Mouse (Mus musculus) right cerebral cortex, adult 18-20 months (tissue): ENCODE measurements at regions not wholly inside any gene's neighbourhood (a gene's known extent, or its start where the extent isn't known, plus 50 kb on each side); places are given as distances from the start of the nearest gene placed in this dataset.

Experiments used
- DNase-seq: peaks from one replicate; pipeline ENCODE4 v3.0.0; 2022; ENCODE audit warnings: mixed read lengths

DNA sequence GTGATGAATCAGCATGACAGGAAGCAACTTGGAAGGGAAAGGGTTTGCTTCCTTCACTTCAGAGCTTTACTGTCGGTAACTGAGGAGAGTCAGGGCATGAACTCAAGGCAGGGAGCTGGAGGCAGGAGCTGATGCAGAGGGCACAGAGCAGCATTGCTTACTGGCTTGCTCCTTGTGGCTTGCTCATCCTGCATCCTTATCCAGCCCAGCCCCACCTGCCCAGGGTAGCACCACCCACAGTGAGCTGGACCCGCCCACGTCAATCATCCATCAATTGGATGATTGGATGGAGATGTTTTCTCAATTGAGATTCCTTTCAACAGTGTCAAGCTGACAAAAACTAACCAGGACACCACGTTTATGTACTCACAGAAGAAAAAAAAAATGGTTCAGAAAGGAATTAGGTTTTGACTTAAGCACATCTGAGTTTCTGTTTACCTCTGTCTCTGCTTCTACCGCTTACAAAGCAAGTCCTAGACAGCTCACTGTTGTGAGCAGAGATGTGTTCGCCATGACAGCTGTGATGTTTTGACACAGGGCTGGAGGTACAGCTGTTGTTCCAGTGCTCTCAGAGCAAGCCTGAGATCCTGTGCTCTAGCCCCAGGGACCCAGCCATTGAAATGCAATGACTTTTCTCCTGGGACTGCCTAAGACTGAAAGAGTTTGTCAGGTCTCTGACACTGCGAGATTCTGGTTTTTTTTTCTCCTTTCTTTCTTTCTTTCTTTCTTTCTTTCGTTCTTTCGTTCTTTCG, 186.6 kb upstream of the Hes1 start:
- no peak for DNase-seq

- DNase-seq = no peak
Observed at GRCm38 (mm10) chr16:29879665-29880064, 184.5 kb upstream of the Hes1 start.

GRCm38 (mm10) chr16:29881497-29881896, 182.7 kb upstream of the Hes1 start:
- DNase-seq = no peak

GRCm38 (mm10) chr16:29882226-29882972, 181.8 kb upstream of the Hes1 start:
- no peak for DNase-seq

DNA sequence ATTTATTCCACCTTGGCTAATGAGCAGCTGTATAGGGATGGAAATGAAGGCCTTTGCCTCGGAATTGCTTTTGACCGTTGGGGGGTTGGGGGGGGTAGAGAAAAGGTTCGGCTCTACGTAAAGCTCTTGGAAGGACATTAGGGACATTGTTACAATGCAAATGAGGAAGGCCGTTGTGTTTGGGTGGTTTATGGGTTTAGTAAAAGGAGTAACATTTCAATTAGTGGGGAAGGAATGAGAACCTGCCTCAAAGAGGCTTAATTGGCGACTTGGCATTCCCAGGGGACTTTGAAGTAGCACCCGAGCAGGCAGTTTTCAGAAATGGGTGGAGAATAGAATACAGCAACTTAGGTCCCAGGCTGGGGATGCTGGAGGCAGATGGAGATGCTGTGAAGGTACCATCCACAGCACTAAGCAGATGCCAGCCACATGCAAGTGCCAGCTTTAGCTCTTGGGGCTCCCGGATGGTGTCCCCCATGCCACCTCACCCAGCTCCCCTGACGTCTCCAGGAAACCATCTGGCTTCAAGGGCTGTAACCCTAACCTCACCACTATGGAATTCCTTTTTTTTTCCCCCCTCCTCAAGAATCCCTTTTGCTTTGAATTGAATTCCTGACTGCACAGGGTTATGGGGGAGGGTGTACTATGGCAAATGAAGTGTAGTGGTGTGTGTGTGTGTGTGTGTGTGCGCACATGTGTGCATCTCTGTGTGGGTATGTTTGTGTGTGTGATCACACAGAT, 180.8 kb upstream of the Hes1 start:
- no peak for DNase-seq

- DNase-seq = peak; percentile 20
Observed at GRCm38 (mm10) chr16:29884899-29885298, 179.3 kb upstream of the Hes1 start.

- no peak for DNase-seq
Observed at GRCm38 (mm10) chr16:29886755-29887154, 177.4 kb upstream of the Hes1 start.

GRCm38 (mm10) chr16:29889346-29889745, 174.8 kb upstream of the Hes1 start:
- no peak for DNase-seq

- no peak for DNase-seq
Observed at GRCm38 (mm10) chr16:29891472-29891871, 172.7 kb upstream of the Hes1 start.

GRCm38 (mm10) chr16:29893871-29894828, 170.0 kb upstream of the Hes1 start:
- no peak for DNase-seq

DNA sequence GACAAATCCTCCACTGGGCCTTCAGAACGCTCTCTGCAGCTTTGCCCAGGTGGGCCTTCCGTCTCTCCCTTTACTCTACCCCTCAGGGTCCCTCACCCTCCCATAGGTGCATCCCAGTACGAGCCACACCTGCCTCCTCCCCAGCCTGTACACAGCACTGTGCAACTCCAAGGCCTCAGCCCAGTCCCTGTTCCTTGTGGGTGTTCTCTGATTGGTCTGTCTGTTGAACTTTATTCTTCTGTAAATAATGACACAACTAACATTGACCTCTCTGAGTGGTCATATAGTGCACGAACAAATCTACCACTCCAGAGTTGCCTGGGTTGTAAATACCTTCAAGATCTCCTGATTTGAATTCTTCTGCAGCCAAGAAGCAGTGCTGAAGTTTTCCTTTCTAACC, 167.8 kb upstream of the Hes1 start:
- no peak for DNase-seq

DNA sequence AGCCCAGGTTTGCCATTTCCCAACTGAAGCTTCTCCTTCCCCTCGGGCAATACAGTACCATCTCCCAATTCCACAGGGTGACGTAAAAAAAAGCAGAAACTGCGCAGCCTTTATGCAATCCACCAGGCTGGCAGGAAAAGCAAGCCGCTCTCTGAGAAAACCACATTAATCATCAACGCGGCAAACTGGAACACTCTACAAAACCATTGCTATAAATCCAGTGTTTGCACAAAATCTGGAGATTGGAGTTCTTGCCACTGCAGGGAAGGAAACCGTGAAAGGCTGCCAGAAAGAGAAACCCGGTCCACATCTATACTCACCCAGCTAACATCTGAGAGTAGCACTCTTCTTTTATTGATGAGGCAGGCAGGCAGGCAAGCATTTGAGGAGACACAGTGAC, 160.7 kb upstream of the Hes1 start:
- no peak for DNase-seq

DNA sequence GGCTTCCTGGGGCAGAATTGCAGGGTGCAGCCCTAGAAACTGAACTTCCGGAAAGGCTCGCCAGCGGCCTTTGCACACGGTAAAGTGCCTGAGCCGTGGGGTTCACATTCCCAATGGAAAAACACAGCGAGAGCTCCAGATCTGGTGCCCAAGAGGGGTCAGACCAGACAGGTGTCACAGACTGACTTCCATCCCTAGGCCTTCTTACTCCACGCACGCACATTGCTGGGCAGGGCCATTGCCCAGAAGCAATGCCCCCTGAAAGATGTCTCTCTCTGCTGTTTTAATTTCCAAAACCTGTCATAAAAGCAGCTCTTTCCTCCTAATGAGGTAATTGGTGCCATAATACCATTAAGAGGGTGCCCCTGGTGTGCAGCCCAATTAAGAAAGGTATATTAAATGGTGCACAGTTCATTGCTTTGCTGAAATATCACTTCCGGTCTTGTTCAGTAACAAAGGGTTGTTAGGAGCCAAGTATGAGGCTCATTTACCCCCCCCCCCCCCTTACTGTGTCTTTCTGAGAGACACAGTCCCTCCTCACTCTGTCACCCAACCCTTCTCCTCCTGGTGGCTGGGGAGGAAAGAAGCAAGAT, 159.9 kb upstream of the Hes1 start:
- DNase-seq = no peak

DNA sequence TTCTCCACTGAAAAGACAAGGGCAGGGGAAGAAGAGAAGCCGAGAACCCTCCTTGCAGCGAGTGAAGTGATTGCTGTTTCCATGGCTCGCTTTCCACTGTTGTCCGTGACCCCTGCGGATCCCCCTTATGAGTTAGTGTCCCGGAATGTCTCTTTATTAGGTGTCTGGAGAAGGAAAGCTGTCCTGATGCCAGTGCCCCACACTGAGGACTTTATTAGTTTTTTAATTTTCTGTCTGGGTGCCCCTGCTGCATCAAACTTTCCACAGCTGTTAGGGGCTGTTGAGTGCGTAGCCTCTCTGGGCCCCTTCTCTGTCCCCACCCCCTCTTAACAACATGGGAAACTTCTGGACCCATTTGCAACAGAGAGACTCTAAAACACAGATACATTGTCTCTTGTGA, 156.9 kb upstream of the Hes1 start:
- DNase-seq = no peak

DNA sequence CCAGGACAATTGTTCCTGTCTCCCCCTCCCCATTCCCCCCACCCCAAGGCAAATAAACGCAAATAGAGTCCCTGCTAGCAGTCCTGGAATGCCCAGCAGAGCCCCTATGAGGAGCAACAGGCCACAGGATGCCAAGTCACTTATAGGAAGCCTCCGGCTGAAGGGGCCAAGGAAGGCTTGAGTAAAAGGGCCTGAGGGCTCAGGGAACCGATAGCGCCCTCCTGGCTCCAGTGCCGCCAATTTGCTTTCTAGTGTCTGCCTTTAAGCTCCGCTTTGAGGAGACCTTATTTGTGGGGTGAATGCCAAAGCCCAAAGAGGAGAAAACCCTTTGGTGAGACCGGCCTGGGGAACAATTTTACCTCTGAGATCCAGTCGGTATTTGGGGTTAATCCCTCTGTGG, 156.2 kb upstream of the Hes1 start:
- DNase-seq = no peak

DNA sequence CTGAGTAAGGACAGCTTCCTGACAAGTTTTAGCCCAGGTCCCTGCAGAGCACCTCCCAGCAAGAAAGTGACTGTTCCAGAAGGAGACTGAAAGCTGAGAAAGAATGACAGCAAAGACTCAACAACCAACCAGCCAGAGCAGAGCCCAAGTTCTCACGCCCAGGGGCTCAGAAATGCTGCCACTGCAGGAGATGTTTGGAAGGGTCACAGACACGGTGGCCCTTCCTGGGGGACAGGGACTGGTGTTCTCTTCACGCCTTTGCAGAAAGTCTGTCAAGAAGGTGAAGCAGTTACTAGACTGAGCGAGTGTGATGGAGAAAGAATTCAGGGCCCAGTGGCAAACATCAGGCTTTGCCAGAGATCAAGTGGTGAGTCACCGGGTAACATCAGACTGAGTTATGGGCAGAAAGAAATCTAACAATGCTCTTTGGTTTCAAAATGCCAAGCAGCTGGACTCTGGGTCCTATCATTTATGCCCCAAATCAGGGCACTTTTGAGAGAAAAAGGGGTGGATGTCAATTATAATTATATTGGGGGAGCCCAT, 154.2 kb upstream of the Hes1 start:
- DNase-seq = no peak

- no peak for DNase-seq
Observed at GRCm38 (mm10) chr16:29911164-29911571, 153.0 kb upstream of the Hes1 start.

GRCm38 (mm10) chr16:29913357-29914010, 150.7 kb upstream of the Hes1 start:
- no peak for DNase-seq

- DNase-seq = peak; percentile 18
Observed at GRCm38 (mm10) chr16:29915346-29915745, 148.8 kb upstream of the Hes1 start.

- DNase-seq = no peak
Observed at GRCm38 (mm10) chr16:29917989-29918388, 146.2 kb upstream of the Hes1 start.

- DNase-seq = no peak
Observed at GRCm38 (mm10) chr16:29918396-29918795, 145.8 kb upstream of the Hes1 start.
